Mouse (Mus musculus) C2C12 (cell line): ENCODE measurements around the gene Ints14. TPM values are rescaled to one million over a fixed set of nuclear protein-coding genes. Genes with fewer than 3 reads are reported as not detected.

Experiments used
- H3K27me3 ChIP-seq: one replicate; pipeline ENCODE4 v1.6.1; 2011; ENCODE audit not compliant: control insufficient read depth, insufficient read depth, insufficient read length
- H3K36me3 ChIP-seq: one replicate; pipeline ENCODE4 v1.6.1; 2011; ENCODE audit not compliant: control insufficient read depth, insufficient read depth
- H3K4me3 ChIP-seq: one replicate; pipeline ENCODE4 v1.5.1; 2011; ENCODE audit warnings: mild to moderate bottlenecking, control low read depth; ENCODE audit not compliant: poor library complexity, insufficient read depth, severe bottlenecking
- H3K79me2 ChIP-seq: one replicate; pipeline ENCODE4 v1.6.1; 2011; ENCODE audit not compliant: control insufficient read depth, insufficient read depth
- H3K79me3 ChIP-seq: one replicate; pipeline ENCODE4 v1.6.1; 2011; ENCODE audit warnings: low read depth, control low read depth
- H3ac ChIP-seq: one replicate; pipeline ENCODE3; 2011; ENCODE audit warnings: low read depth; ENCODE audit not compliant: control insufficient read depth, insufficient read length
- CEBPB ChIP-seq: IDR thresholded peaks from one replicate; pipeline ENCODE4 v1.6.1; 2011; ENCODE audit warnings: low read depth, mild to moderate bottlenecking, control low read depth, moderate library complexity
- CTCF ChIP-seq: IDR thresholded peaks from one replicate; pipeline ENCODE4 v1.5.1; 2011; ENCODE audit not compliant: control insufficient read depth, insufficient read depth, insufficient read length
- FOSL1 ChIP-seq: IDR thresholded peaks from one replicate; pipeline ENCODE4 v1.8.0; 2011; ENCODE audit warnings: mild to moderate bottlenecking, low read length; ENCODE audit not compliant: poor library complexity, insufficient read depth, severe bottlenecking
- MAX ChIP-seq: IDR thresholded peaks from one replicate; pipeline ENCODE4 v1.6.1; 2011; ENCODE audit warnings: mild to moderate bottlenecking, control low read depth
- MYOD1 ChIP-seq: IDR thresholded peaks from one replicate; pipeline ENCODE4 v1.6.1; 2011; ENCODE audit warnings: low read depth; ENCODE audit not compliant: control insufficient read depth, insufficient read length
- MYOG ChIP-seq: IDR thresholded peaks from one replicate; pipeline ENCODE4 v1.6.1; 2011; ENCODE audit not compliant: control insufficient read depth, insufficient read length; ENCODE audit errors: extremely low read depth
- USF1 ChIP-seq: IDR thresholded peaks from one replicate; pipeline ENCODE4 v1.6.1; 2011; ENCODE audit warnings: low read depth, mild to moderate bottlenecking, control low read depth, moderate library complexity
- polyA plus RNA-seq: library from polyadenylated mRNA; unstranded; fragments of >200 nt; fragmentation: generic; extraction: Trizol; gene quantifications from one replicate; pipeline ENCODE4 v1.2.1, GENCODE M21; 2012; ENCODE audit warnings: missing spikeins

The Ints14 gene
- polyA plus RNA-seq, 1 experiment, result 20.5 TPM

DNA sequence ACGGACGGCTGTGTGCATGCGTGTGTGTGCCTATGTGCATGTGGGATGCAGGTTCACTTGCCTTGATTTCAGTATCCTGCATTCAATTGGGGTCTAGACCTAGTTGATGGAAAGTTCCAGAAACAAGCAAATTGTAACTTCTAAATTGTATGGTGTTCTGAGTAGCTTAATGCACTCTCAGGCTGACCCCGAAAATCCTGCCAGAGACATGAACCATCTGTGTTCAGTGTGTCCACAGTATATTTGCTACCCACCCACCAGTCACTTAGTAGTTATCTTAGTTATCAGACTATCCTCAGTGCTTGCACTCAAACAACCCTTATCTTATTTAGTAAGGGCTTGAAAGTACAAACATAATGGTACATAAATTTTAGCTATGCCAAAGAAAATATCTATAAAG is 19.1 kb upstream of the Ints14 start:
- TF ChIP-seq MAX (no peak), MYOG (no peak), FOSL1 (no peak), CTCF (no peak)
- peaks cover 52% of the 10 kb centered on the region for H3K27me3 ChIP-seq
- no peaks in the 10 kb centered on the region for H3K79me3 ChIP-seq
- no peak overlapping the region for H3ac ChIP-seq
- no peaks in the 10 kb centered on the region for H3K79me2 ChIP-seq
- no peaks in the 10 kb centered on the region for H3K36me3 ChIP-seq
- no peak overlapping the region for H3K4me3 ChIP-seq

DNA sequence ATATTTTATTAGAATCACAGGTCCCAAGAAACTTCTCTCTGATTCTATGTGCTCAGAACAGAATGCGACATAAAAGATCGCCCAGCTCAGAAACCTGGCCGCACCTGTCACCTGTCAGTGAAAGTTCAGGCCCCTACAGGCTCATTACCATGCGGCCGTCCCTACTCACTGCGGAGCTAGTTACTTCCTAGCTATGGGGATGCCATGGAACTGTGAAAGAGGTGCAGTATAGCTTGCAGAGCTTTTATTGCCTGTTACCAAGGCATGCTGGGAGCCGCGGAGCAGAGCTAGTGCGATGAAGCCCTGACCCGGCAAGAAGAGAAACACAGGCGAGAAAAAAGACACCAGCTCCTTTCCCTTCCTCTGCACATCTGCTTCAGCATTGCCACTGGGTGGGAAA is 16.7 kb upstream of the Ints14 start:
- TF ChIP-seq MYOG, result no peak
- no peak for TF ChIP-seq CTCF
- no peak for TF ChIP-seq CEBPB
- no peak for TF ChIP-seq USF1
- no peak for TF ChIP-seq FOSL1
- TF ChIP-seq MAX, result no peak
- no peak for TF ChIP-seq MYOD1
- Histone ChIP-seq H3K79me2 (no peaks in the 10 kb centered on the region), H3K36me3 (no peaks in the 10 kb centered on the region), H3ac (no peak overlapping the region), H3K79me3 (no peaks in the 10 kb centered on the region), H3K4me3 (no peak overlapping the region), H3K27me3 (peaks cover 75% of the 10 kb centered on the region)

DNA sequence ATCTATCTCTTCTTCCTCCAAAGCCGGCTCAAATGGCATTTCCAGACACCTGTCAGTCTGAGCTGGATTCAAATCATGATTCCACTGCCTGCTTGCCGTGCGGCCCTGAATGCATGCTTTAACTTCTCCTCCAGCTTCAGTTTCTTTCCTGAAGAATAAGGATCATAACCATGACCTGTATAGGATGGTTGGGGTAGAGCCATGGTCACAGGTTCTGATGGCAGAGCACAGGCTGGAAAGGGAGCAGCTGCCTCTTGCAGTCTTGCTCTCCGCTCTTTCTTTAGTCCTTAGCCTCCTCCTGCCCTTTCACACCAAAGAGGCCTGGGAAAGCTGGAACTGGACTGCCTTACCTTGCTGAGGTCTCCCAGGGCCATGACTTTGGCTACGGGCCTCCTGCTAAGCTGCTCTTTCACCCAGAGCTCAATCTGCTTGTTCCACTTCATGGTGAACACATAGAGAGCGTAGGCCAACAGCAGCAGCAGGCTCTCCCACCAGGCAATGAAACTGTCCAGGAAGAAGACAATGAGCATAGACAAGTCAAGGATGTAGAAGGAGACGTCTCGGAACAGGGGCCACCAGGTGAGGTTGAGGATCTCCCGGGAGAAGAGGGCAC is 13.1 kb upstream of the Ints14 start:
- H3K79me3 ChIP-seq, result no peaks in the 10 kb centered on the region
- no peak overlapping the region for H3ac ChIP-seq
- H3K79me2 ChIP-seq, result no peaks in the 10 kb centered on the region
- H3K27me3 ChIP-seq, result peaks cover 93% of the 10 kb centered on the region
- H3K4me3 ChIP-seq, result no peak overlapping the region
- TF ChIP-seq CTCF, result no peak
- no peak for TF ChIP-seq MYOD1
- no peak for TF ChIP-seq CEBPB
- no peak for TF ChIP-seq MYOG
- no peak for TF ChIP-seq MAX
- no peak for TF ChIP-seq USF1
- TF ChIP-seq FOSL1, result no peak
- no peaks in the 10 kb centered on the region for H3K36me3 ChIP-seq

- H3K4me3 ChIP-seq, result no peak within 1 kb of the TSS
- peaks cover 73% of the 10 kb centered on the region for H3K27me3 ChIP-seq
- TF ChIP-seq CTCF (no peak), CEBPB (no peak), MYOD1 (no peak), MYOG (no peak), USF1 (no peak), FOSL1 (no peak), MAX (no peak)
- no peaks in the 10 kb centered on the region for H3K36me3 ChIP-seq
- no peak within 1 kb of the TSS for H3ac ChIP-seq
- H3K79me2 ChIP-seq, result no peaks in the 10 kb centered on the region
- no peaks in the 10 kb centered on the region for H3K79me3 ChIP-seq
Measured at GRCm38 (mm10) chr9:64951161-64951657, 9.5 kb upstream of the Ints14 start, which contains the start of gene Slc24a1. TSS of gene Slc24a1 (minus strand) at chr9:64951607.

- Histone ChIP-seq H3K27me3 (peaks cover 65% of the 10 kb centered on the region), H3K4me3 (no peak overlapping the region), H3K36me3 (no peaks in the 10 kb centered on the region), H3ac (no peak overlapping the region), H3K79me2 (no peaks in the 10 kb centered on the region), H3K79me3 (no peaks in the 10 kb centered on the region)
- no peak for TF ChIP-seq FOSL1
Measured at GRCm38 (mm10) chr9:64952055-64952454, 8.7 kb upstream of the Ints14 start.

DNA sequence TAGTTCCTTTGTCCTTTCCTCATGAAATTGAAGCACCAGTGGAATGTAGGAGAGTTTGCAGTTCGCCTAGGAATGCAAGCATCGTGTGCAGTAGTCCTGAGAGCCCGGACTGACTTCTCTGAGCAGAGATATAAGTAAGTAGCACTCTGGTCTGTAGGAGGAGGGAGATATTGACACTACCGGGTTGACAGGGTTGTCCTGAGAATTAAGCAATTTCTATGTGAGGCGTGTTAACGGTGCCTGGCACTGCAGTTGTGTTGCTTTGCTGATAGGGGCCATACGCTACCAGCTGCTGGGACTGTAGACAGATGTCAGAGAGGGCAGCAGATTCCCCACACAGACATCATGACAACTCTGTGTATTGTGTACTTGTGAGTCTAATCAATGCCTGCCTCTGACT is 7.5 kb upstream of the Ints14 start:
- H3K79me3 ChIP-seq, result no peaks in the 10 kb centered on the region
- no peak overlapping the region for H3ac ChIP-seq
- H3K4me3 ChIP-seq, result no peak overlapping the region
- H3K79me2 ChIP-seq, result no peaks in the 10 kb centered on the region
- peaks cover 53% of the 10 kb centered on the region for H3K27me3 ChIP-seq
- no peaks in the 10 kb centered on the region for H3K36me3 ChIP-seq
- TF ChIP-seq FOSL1 (no peak), MAX (no peak), MYOD1 (no peak)
